Mouse (Mus musculus): Measurements from ENCODE around the gene Prkn.

GRCm38 (mm10) chr17:11570392-11570791, 730.2 kb downstream of the Prkn start:
- no peak for TF ChIP-seq CTCF (IDR thresholded peaks at IDR 0.05; ENCODE audit: low read depth)
- no peak for TF ChIP-seq EP300 (optimal IDR thresholded peaks at IDR 0.05)
